Mouse (Mus musculus) spleen, adult 2 months (tissue): ENCODE measurements around the gene Gm21905.

Experiments
- CTCF ChIP-seq: fragments of 200-500 bp; IDR thresholded peaks from 2 replicates; pipeline ENCODE4 v1.5.1; 2011; ENCODE audit warnings: mild to moderate bottlenecking, inconsistent platforms; ENCODE audit not compliant: insufficient read depth, insufficient read length, insufficient replicate concordance; ENCODE audit errors: extremely low read depth
- POLR2A ChIP-seq: fragments of 200-500 bp; IDR thresholded peaks from 2 replicates; pipeline ENCODE4 v1.6.1; 2011; ENCODE audit warnings: low read depth, low read length, inconsistent platforms

GRCm38 (mm10) chr5:67948074-67948473, 1.9 kb upstream of the Gm21905 start:
- TF ChIP-seq POLR2A: no peak
- TF ChIP-seq CTCF: no peak
